Mouse (Mus musculus) liver, adult 2 months (tissue): Measurements from ENCODE around the gene Tspo. TPM values are rescaled to one million over a fixed set of nuclear protein-coding genes. Genes with fewer than 3 reads are reported as not detected.

ENCODE experiments used
- DNase-seq: peaks from one replicate; pipeline ENCODE4 v3.0.0-alpha.2; 2011; ENCODE audit warnings: low read depth, low spot score; ENCODE audit errors: extremely low read depth
- H3K27ac ChIP-seq: fragments of 200-500 bp; replicated peaks from 2 replicates; pipeline ENCODE4 v1.5.1; 2012; ENCODE audit warnings: low read depth, mild to moderate bottlenecking, control low read depth, inconsistent platforms, low read length; ENCODE audit not compliant: insufficient read depth
- H3K27me3 ChIP-seq: fragments of 200-500 bp; 2 replicates; pipeline ENCODE4 v1.6.1; 2012; ENCODE audit warnings: mild to moderate bottlenecking, moderate library complexity, low read length, inconsistent platforms; ENCODE audit not compliant: control insufficient read depth, insufficient read depth
- H3K36me3 ChIP-seq: fragments of 200-500 bp; 2 replicates; pipeline ENCODE4 v1.6.1; 2012; ENCODE audit warnings: low read length, inconsistent platforms; ENCODE audit not compliant: control insufficient read depth, insufficient read depth
- H3K4me1 ChIP-seq: fragments of 200-500 bp; 2 replicates; pipeline ENCODE4 v1.6.1; 2011; ENCODE audit warnings: low read length; ENCODE audit not compliant: control insufficient read depth, insufficient read depth
- H3K4me3 ChIP-seq: fragments of 200-500 bp; 2 replicates; pipeline ENCODE4 v1.5.1; 2011; ENCODE audit warnings: low read depth, mild to moderate bottlenecking, control low read depth, low read length, moderate library complexity; ENCODE audit not compliant: insufficient read depth
- H3K79me2 ChIP-seq: fragments of 200-500 bp; 2 replicates; pipeline ENCODE4 v1.6.1; 2012; ENCODE audit warnings: inconsistent platforms, mild to moderate bottlenecking, low read length, moderate library complexity; ENCODE audit not compliant: control insufficient read depth, insufficient read depth
- H3K9ac ChIP-seq: fragments of 200-500 bp; 2 replicates; pipeline ENCODE4 v1.6.1; 2012; ENCODE audit warnings: low read depth, mild to moderate bottlenecking, control low read depth, inconsistent platforms, low read length
- CTCF ChIP-seq: fragments of 200-500 bp; IDR thresholded peaks from 2 replicates; pipeline ENCODE4 v1.5.1; 2011; ENCODE audit warnings: low read depth, low read length, control low read depth
- POLR2A ChIP-seq: fragments of 200-500 bp; IDR thresholded peaks from 2 replicates; pipeline ENCODE4 v1.6.1; 2011; ENCODE audit warnings: low read length, control low read depth; ENCODE audit not compliant: insufficient read depth; ENCODE audit errors: extremely low read depth
- WGBS: fragments of 180-500 bp; shearing (Covaris S2); methylation state at CpG from one replicate; pipeline ENCODE4 v1.1.7; 2018; 5-methylcytosine and 5-hydroxymethylcytosine counted together
- polyA plus RNA-seq: library from polyadenylated mRNA; depleted of rRNA; stranded (reverse); fragments of >200 nt; gene quantifications from 2 replicates; pipeline ENCODE4 v1.2.3, GENCODE M21; 2012
- total RNA-seq: library from RNA; depleted of rRNA; stranded (reverse); fragments of >200 nt; gene quantifications from 2 replicates; pipeline ENCODE4 v1.2.3, GENCODE M21; 2014

Gene Tspo
- total and polyA plus RNA-seq, 2 experiments, result 123 to 283 TPM

- H3K79me2 ChIP-seq, result peaks cover 12% of the 10 kb centered on the region
- H3K27me3 ChIP-seq, result no peaks in the 10 kb centered on the region
- 23% methylated on average over 14 of the region's 14 CpGs for WGBS
- peak overlapping the region; percentile 88 for H3K27ac ChIP-seq
- H3K36me3 ChIP-seq, result no peaks in the 10 kb centered on the region
- peak; percentile 95 for DNase-seq
- H3K9ac ChIP-seq, result peak overlapping the region; percentile 40
- TF ChIP-seq CTCF (no peak), POLR2A (no peak)
- H3K4me3 ChIP-seq, result peak overlapping the region; percentile 31; the same call in 1 of the 2 replicates
- H3K4me1 ChIP-seq, result peaks cover 21% of the 10 kb centered on the region
These were observed 39.6 kb upstream of the Tspo start for GRCm38 (mm10) chr15:83523638-83524332.

- TF ChIP-seq POLR2A, result no peak
- TF ChIP-seq CTCF, result no peak
- Histone ChIP-seq H3K9ac (peak overlapping the region; percentile 33), H3K4me1 (peaks cover 24% of the 10 kb centered on the region), H3K4me3 (no peak overlapping the region), H3K36me3 (no peaks in the 10 kb centered on the region), H3K27me3 (no peaks in the 10 kb centered on the region), H3K27ac (peak overlapping the region; percentile 88), H3K79me2 (peaks cover 12% of the 10 kb centered on the region)
- DNase-seq, result no peak
- WGBS, result 21% methylated on average over 3 of the region's 3 CpGs
These were observed 39.1 kb upstream of the Tspo start for GRCm38 (mm10) chr15:83524333-83524729.

GRCm38 (mm10) chr15:83526424-83527091 lies 36.8 kb upstream of the Tspo start, which contains the start of gene Bik:
Bik (plus strand) TSS chr15:83526862.
- Histone ChIP-seq H3K79me2 (peaks cover 12% of the 10 kb centered on the region), H3K4me1 (peaks cover 39% of the 10 kb centered on the region), H3K27me3 (no peaks in the 10 kb centered on the region), H3K36me3 (no peaks in the 10 kb centered on the region), H3K27ac (peak within 1 kb of the TSS; percentile 77), H3K4me3 (peak within 1 kb of the TSS; percentile 76), H3K9ac (peak within 1 kb of the TSS; percentile 85)
- DNase-seq, result peak; percentile 57
- under 1% methylated on average over 45 of the region's 45 CpGs for WGBS
- peak; percentile 89 for TF ChIP-seq POLR2A
- TF ChIP-seq CTCF, result no peak

GRCm38 (mm10) chr15:83527092-83527437 lies 36.3 kb upstream of the Tspo start:
- peak overlapping the region; percentile 77 for H3K27ac ChIP-seq
- 4% methylated on average over 26 of the region's 26 CpGs for WGBS
- DNase-seq, result no peak
- H3K36me3 ChIP-seq, result no peaks in the 10 kb centered on the region
- TF ChIP-seq CTCF (no peak), POLR2A (no peak)
- no peaks in the 10 kb centered on the region for H3K27me3 ChIP-seq
- H3K4me1 ChIP-seq, result peaks cover 42% of the 10 kb centered on the region
- H3K79me2 ChIP-seq, result peaks cover 12% of the 10 kb centered on the region
- H3K9ac ChIP-seq, result peak overlapping the region; percentile 85
- H3K4me3 ChIP-seq, result peak overlapping the region; percentile 76

GRCm38 (mm10) chr15:83527747-83528146 lies 35.6 kb upstream of the Tspo start:
- TF ChIP-seq CTCF (no peak), POLR2A (no peak)
- Histone ChIP-seq H3K27me3 (no peaks in the 10 kb centered on the region), H3K9ac (peak overlapping the region; percentile 85; the same call in 1 of the 2 replicates), H3K36me3 (no peaks in the 10 kb centered on the region), H3K79me2 (peaks cover 12% of the 10 kb centered on the region), H3K4me3 (peak overlapping the region; percentile 76), H3K27ac (peak overlapping the region; percentile 30), H3K4me1 (peaks cover 44% of the 10 kb centered on the region)
- peak; percentile 23 for DNase-seq
- WGBS, result 29% methylated on average over 2 of the region's 2 CpGs
